Mouse (Mus musculus): ENCODE measurements around the gene Kif2a. TPM values are rescaled to one million over a fixed set of nuclear protein-coding genes. Genes with fewer than 3 reads are reported as not detected.

Gene Kif2a
- polyA plus RNA-seq, 1 experiment, result 21.7 TPM

- no peaks in the 10 kb centered on the region for H3K79me2 ChIP-seq (ENCODE audit: control insufficient read depth, insufficient read depth)
- H3K36me3 ChIP-seq (ENCODE audit: control insufficient read depth, insufficient read depth), result no peaks in the 10 kb centered on the region
- TF ChIP-seq MAX (IDR thresholded peaks at IDR 0.05) (peak; percentile 24), USF1 (IDR thresholded peaks at IDR 0.05; ENCODE audit: low read depth) (no peak)
- H3K27me3 ChIP-seq (ENCODE audit: control insufficient read depth, insufficient read depth, insufficient read length), result no peaks in the 10 kb centered on the region
- H3K79me3 ChIP-seq (ENCODE audit: low read depth), result no peaks in the 10 kb centered on the region
- H3K4me3 ChIP-seq (ENCODE audit: insufficient read depth, poor library complexity, severe bottlenecking), result peak overlapping the region; percentile 40
- H3ac ChIP-seq (ENCODE audit: control insufficient read depth, insufficient read length, low read depth), result peak overlapping the region; percentile 38
These were observed 12.3 kb upstream of the Kif2a start for GRCm38 (mm10) chr13:107034028-107034920.

GRCm38 (mm10) chr13:107031228-107031627 lies 9.3 kb upstream of the Kif2a start:
- H3ac ChIP-seq (ENCODE audit: control insufficient read depth, insufficient read length, low read depth), result no peak overlapping the region
- H3K27me3 ChIP-seq (ENCODE audit: control insufficient read depth, insufficient read depth, insufficient read length), result no peaks in the 10 kb centered on the region
- no peaks in the 10 kb centered on the region for H3K79me3 ChIP-seq (ENCODE audit: low read depth)
- H3K36me3 ChIP-seq (ENCODE audit: control insufficient read depth, insufficient read depth), result no peaks in the 10 kb centered on the region
- no peaks in the 10 kb centered on the region for H3K79me2 ChIP-seq (ENCODE audit: control insufficient read depth, insufficient read depth)
- H3K4me3 ChIP-seq (ENCODE audit: insufficient read depth, poor library complexity, severe bottlenecking), result no peak overlapping the region
- no peak for TF ChIP-seq CEBPB (IDR thresholded peaks at IDR 0.05; ENCODE audit: low read depth)
- TF ChIP-seq MYOG (IDR thresholded peaks at IDR 0.05; ENCODE audit: control insufficient read depth, extremely low read depth, insufficient read length), result no peak
- TF ChIP-seq FOSL1 (IDR thresholded peaks at IDR 0.05; ENCODE audit: insufficient read depth, low read length, poor library complexity, severe bottlenecking), result no peak
- TF ChIP-seq MAX (IDR thresholded peaks at IDR 0.05), result no peak
- TF ChIP-seq MYOD1 (IDR thresholded peaks at IDR 0.05; ENCODE audit: control insufficient read depth, insufficient read length, low read depth), result no peak
- TF ChIP-seq CTCF (IDR thresholded peaks at IDR 0.05; ENCODE audit: control insufficient read depth, insufficient read depth, insufficient read length), result no peak
- TF ChIP-seq USF1 (IDR thresholded peaks at IDR 0.05; ENCODE audit: low read depth), result no peak

- H3K79me3 ChIP-seq (ENCODE audit: low read depth), result no peaks in the 10 kb centered on the region
- H3K4me3 ChIP-seq (ENCODE audit: insufficient read depth, poor library complexity, severe bottlenecking), result no peak overlapping the region
- no peak overlapping the region for H3ac ChIP-seq (ENCODE audit: control insufficient read depth, insufficient read length, low read depth)
- H3K79me2 ChIP-seq (ENCODE audit: control insufficient read depth, insufficient read depth), result no peaks in the 10 kb centered on the region
- TF ChIP-seq USF1 (IDR thresholded peaks at IDR 0.05; ENCODE audit: low read depth) (no peak), MYOD1 (IDR thresholded peaks at IDR 0.05; ENCODE audit: control insufficient read depth, insufficient read length, low read depth) (no peak), MAX (IDR thresholded peaks at IDR 0.05) (no peak), MYOG (IDR thresholded peaks at IDR 0.05; ENCODE audit: control insufficient read depth, extremely low read depth, insufficient read length) (no peak), FOSL1 (IDR thresholded peaks at IDR 0.05; ENCODE audit: insufficient read depth, low read length, poor library complexity, severe bottlenecking) (no peak), CEBPB (IDR thresholded peaks at IDR 0.05; ENCODE audit: low read depth) (no peak), CTCF (IDR thresholded peaks at IDR 0.05; ENCODE audit: control insufficient read depth, insufficient read depth, insufficient read length) (no peak)
- no peaks in the 10 kb centered on the region for H3K36me3 ChIP-seq (ENCODE audit: control insufficient read depth, insufficient read depth)
- no peaks in the 10 kb centered on the region for H3K27me3 ChIP-seq (ENCODE audit: control insufficient read depth, insufficient read depth, insufficient read length)
These were observed 5.3 kb upstream of the Kif2a start for GRCm38 (mm10) chr13:107027218-107027617.

GRCm38 (mm10) chr13:107025663-107026062 lies 3.7 kb upstream of the Kif2a start:
- Histone ChIP-seq H3K79me3 (ENCODE audit: low read depth) (peaks cover 11% of the 10 kb centered on the region), H3K4me3 (ENCODE audit: insufficient read depth, poor library complexity, severe bottlenecking) (no peak overlapping the region), H3K27me3 (ENCODE audit: control insufficient read depth, insufficient read depth, insufficient read length) (no peaks in the 10 kb centered on the region), H3ac (ENCODE audit: control insufficient read depth, insufficient read length, low read depth) (no peak overlapping the region), H3K36me3 (ENCODE audit: control insufficient read depth, insufficient read depth) (no peaks in the 10 kb centered on the region), H3K79me2 (ENCODE audit: control insufficient read depth, insufficient read depth) (peaks cover 14% of the 10 kb centered on the region)
- TF ChIP-seq FOSL1 (IDR thresholded peaks at IDR 0.05; ENCODE audit: insufficient read depth, low read length, poor library complexity, severe bottlenecking), result no peak
- no peak for TF ChIP-seq CEBPB (IDR thresholded peaks at IDR 0.05; ENCODE audit: low read depth)
- TF ChIP-seq MYOG (IDR thresholded peaks at IDR 0.05; ENCODE audit: control insufficient read depth, extremely low read depth, insufficient read length), result no peak
- no peak for TF ChIP-seq CTCF (IDR thresholded peaks at IDR 0.05; ENCODE audit: control insufficient read depth, insufficient read depth, insufficient read length)
- no peak for TF ChIP-seq USF1 (IDR thresholded peaks at IDR 0.05; ENCODE audit: low read depth)
- TF ChIP-seq MYOD1 (IDR thresholded peaks at IDR 0.05; ENCODE audit: control insufficient read depth, insufficient read length, low read depth), result no peak
- TF ChIP-seq MAX (IDR thresholded peaks at IDR 0.05), result no peak

- Histone ChIP-seq H3K36me3 (ENCODE audit: control insufficient read depth, insufficient read depth) (peaks cover 5% of the 10 kb centered on the region), H3K27me3 (ENCODE audit: control insufficient read depth, insufficient read depth, insufficient read length) (no peaks in the 10 kb centered on the region), H3ac (ENCODE audit: control insufficient read depth, insufficient read length, low read depth) (peak overlapping the region; percentile 98), H3K79me3 (ENCODE audit: low read depth) (peaks cover 42% of the 10 kb centered on the region), H3K79me2 (ENCODE audit: control insufficient read depth, insufficient read depth) (peaks cover 45% of the 10 kb centered on the region), H3K4me3 (ENCODE audit: insufficient read depth, poor library complexity, severe bottlenecking) (peak overlapping the region; percentile 48)
- TF ChIP-seq FOSL1 (IDR thresholded peaks at IDR 0.05; ENCODE audit: insufficient read depth, low read length, poor library complexity, severe bottlenecking), result no peak
- TF ChIP-seq MAX (IDR thresholded peaks at IDR 0.05), result peak; percentile 92
- no peak for TF ChIP-seq MYOD1 (IDR thresholded peaks at IDR 0.05; ENCODE audit: control insufficient read depth, insufficient read length, low read depth)
These were observed 593 bp upstream of the Kif2a start for GRCm38 (mm10) chr13:107022266-107023171.

Data from C2C12 (cell line).